Mouse (Mus musculus): ENCODE measurements at regions not wholly inside any gene's neighbourhood (a gene's known extent, or its start where the extent isn't known, plus 50 kb on each side); places are given as distances from the start of the nearest gene placed in this dataset.

GRCm38 (mm10) chr10:53165036-53165435 lies 172.4 kb upstream of the Pln start:
- DNase-seq (ENCODE audit: low read depth, low spot score): no peak

GRCm38 (mm10) chr10:53167767-53168166 lies 169.7 kb upstream of the Pln start:
- no peak for DNase-seq (ENCODE audit: low read depth, low spot score)

GRCm38 (mm10) chr10:53174038-53174564 lies 163.4 kb upstream of the Pln start:
- DNase-seq (ENCODE audit: low read depth, low spot score): peak; percentile 15

- no peak for DNase-seq (ENCODE audit: low read depth, low spot score)
Measured at GRCm38 (mm10) chr10:53175946-53176345, 161.5 kb upstream of the Pln start.

GRCm38 (mm10) chr10:53178561-53178960 lies 158.9 kb upstream of the Pln start:
- no peak for DNase-seq (ENCODE audit: low read depth, low spot score)

- DNase-seq (ENCODE audit: low read depth, low spot score): no peak
Measured at GRCm38 (mm10) chr10:53179109-53179508, 158.4 kb upstream of the Pln start.

- DNase-seq (ENCODE audit: low read depth, low spot score): no peak
Measured at GRCm38 (mm10) chr10:53180751-53181151, 156.7 kb upstream of the Pln start.

- DNase-seq (ENCODE audit: low read depth, low spot score): no peak
Measured at GRCm38 (mm10) chr10:53181413-53181812, 156.1 kb upstream of the Pln start.

GRCm38 (mm10) chr10:53208466-53208865 lies 129.0 kb upstream of the Pln start:
- no peak for DNase-seq (ENCODE audit: low read depth, low spot score)

GRCm38 (mm10) chr10:53209916-53210315 lies 127.6 kb upstream of the Pln start:
- no peak for DNase-seq (ENCODE audit: low read depth, low spot score)

All from mesoderm, embryonic 11.5 days (tissue).